Mouse (Mus musculus) hindbrain, embryonic 12.5 days (tissue): Measurements from ENCODE around the gene Git2. TPM values are rescaled to one million over a fixed set of nuclear protein-coding genes. Genes with fewer than 3 reads are reported as not detected.

Experiments used
- ATAC-seq: fragments of 200-750 bp; cut with Nextera tagmentation; 2 replicates; pipeline ENCODE4 v1.8.0; 2017; ENCODE audit warnings: moderate TSS enrichment; ENCODE audit not compliant: low FRiP score
- H3K27ac ChIP-seq: fragments of 300-500 bp; sonication (generic); 2 replicates; pipeline ENCODE4 v1.5.1; 2016; ENCODE audit warnings: mild to moderate bottlenecking
- H3K27me3 ChIP-seq: fragments of 300-500 bp; sonication (generic); 2 replicates; pipeline ENCODE4 v1.6.1; 2016; ENCODE audit warnings: mild to moderate bottlenecking
- H3K36me3 ChIP-seq: fragments of 300-500 bp; sonication (generic); 2 replicates; pipeline ENCODE4 v1.6.1; 2016; ENCODE audit warnings: mild to moderate bottlenecking
- H3K4me1 ChIP-seq: fragments of 300-500 bp; sonication (generic); 2 replicates; pipeline ENCODE4 v1.6.1; 2016
- H3K4me2 ChIP-seq: fragments of 300-500 bp; sonication (generic); replicated peaks from 2 replicates; pipeline ENCODE4 v1.6.1; 2016; ENCODE audit warnings: mild to moderate bottlenecking
- H3K4me3 ChIP-seq: fragments of 300-500 bp; sonication (generic); 2 replicates; pipeline ENCODE4 v1.5.1; 2016; ENCODE audit warnings: mild to moderate bottlenecking
- H3K9ac ChIP-seq: fragments of 300-500 bp; sonication (generic); 2 replicates; pipeline ENCODE4 v1.6.1; 2016; ENCODE audit warnings: mild to moderate bottlenecking, moderate library complexity
- H3K9me3 ChIP-seq: fragments of 300-500 bp; sonication (generic); replicated peaks from 2 replicates; pipeline ENCODE4 v1.6.1; 2016; ENCODE audit warnings: mild to moderate bottlenecking
- WGBS: fragments of 180-500 bp; shearing (Covaris S2); methylation state at CpG from one replicate; pipeline ENCODE4 v1.1.7; 2016; 5-methylcytosine and 5-hydroxymethylcytosine counted together
- polyA plus RNA-seq: library from polyadenylated mRNA; unstranded; fragments of >200 nt; fragmentation: Nextera tagmentation; extraction: Ambion mirVana; gene quantifications from 2 replicates; pipeline ENCODE4 v1.2.1, GENCODE M21; 2016

The Git2 gene
- polyA plus RNA-seq, 1 experiment from 2014 or later, result 47.2 TPM

DNA sequence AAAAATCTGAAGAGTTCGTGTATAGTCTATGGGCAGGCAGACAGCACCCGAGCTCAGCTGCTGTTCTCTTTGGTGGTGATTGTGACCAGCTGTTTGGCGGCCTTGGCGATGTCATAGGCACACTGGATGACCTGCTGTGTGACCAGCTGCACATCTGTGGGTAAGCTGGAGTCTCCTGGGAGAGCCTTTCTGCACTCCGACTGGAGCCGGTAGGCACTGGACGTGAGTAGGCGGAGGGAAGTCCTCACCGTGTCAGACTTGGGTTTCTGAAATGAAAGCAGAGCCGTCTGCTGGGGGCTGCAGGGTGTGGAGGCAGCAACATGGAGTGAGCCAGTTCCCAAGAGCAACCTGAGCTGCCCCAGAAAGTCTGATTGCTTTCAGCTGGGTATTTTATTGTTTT lies 45.2 kb downstream of the Git2 start:
- H3K27ac ChIP-seq, result no peak overlapping the region
- 70% methylated on average over 10 of the region's 10 CpGs for WGBS
- no peak for ATAC-seq
- no peaks in the 10 kb centered on the region for H3K4me1 ChIP-seq
- no peak overlapping the region for H3K4me3 ChIP-seq
- no peaks in the 10 kb centered on the region for H3K27me3 ChIP-seq
- no peak overlapping the region for H3K9ac ChIP-seq
- peaks cover 75% of the 10 kb centered on the region for H3K36me3 ChIP-seq
- H3K4me2 ChIP-seq, result no peak overlapping the region
- H3K9me3 ChIP-seq, result no peaks in the 10 kb centered on the region

DNA sequence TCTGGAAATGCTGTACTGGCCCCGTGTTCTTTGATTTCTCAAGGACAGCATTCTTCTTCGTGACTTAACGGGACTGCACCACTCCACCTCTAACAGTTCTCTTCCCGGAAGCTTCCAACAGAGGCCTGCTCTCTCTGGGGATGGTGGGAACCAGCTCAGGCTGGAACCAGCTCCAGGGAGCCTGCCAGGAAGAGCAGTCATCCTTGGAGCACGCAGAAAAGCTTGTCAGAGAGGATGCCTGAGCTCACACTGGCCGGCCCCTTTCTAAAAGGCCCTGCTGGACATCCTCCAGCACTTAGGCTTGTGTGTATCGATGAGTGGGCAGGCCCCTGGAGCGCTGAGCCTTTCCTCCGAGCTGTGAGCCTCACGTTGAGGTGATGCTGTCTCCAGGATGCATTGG lies 47.2 kb downstream of the Git2 start:
- Histone ChIP-seq H3K4me2 (no peak overlapping the region), H3K4me3 (no peak overlapping the region), H3K27me3 (no peaks in the 10 kb centered on the region), H3K36me3 (peaks cover 72% of the 10 kb centered on the region), H3K9ac (no peak overlapping the region), H3K4me1 (no peaks in the 10 kb centered on the region), H3K27ac (no peak overlapping the region), H3K9me3 (no peaks in the 10 kb centered on the region)
- 86% methylated on average over 10 of the region's 10 CpGs for WGBS
- ATAC-seq, result no peak

DNA sequence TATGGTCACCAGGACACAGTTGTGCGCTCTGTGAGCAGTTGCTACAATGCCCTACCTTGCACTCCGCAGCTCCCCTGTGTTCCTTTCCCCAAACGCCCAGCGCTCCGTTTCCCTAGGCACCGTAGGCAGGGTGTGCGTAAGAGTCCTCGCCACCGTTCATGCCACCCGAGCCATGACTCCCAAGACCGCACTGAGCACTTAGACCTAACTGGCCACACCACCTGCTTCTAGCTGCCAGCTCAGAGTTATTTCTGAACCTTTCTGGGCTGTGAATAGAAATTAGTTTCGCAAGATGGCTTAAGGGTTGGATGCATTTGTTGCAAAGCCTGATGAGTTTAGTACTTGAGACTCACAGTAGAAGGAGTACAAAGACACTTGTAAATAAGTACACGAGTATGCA lies 52.5 kb downstream of the Git2 start:
- H3K36me3 ChIP-seq, result peaks cover 72% of the 10 kb centered on the region
- WGBS, result 94% methylated on average over 13 of the region's 13 CpGs

DNA sequence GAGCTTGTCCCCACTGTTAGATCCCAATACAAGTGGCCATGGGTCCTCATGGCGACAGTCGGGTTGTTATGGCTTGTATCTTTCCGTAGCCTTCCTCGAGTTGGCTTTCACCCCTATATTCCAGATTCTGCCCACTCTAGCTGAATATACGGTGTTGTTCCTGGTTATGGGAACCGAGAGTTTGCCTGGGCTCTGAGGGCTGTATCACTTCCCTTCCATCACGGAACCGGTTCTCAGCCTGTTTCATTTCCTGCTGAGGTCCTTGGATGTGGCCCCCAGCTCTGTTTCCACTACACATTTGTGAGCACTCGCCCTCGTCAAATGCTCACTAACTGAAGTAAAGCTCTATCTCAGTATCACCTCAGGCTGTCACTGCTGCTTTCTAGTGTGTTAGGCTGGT lies 53.3 kb downstream of the Git2 start:
- H3K4me3 ChIP-seq, result no peak overlapping the region
- WGBS, result 95% methylated on average over 10 of the region's 10 CpGs

More for the DNA sequence above, 52.5 kb downstream of the Git2 start:
- no peak overlapping the region for H3K9ac ChIP-seq
- no peak for ATAC-seq
- no peak overlapping the region for H3K4me3 ChIP-seq
- no peak overlapping the region for H3K4me2 ChIP-seq
- no peaks in the 10 kb centered on the region for H3K27me3 ChIP-seq
- no peaks in the 10 kb centered on the region for H3K4me1 ChIP-seq
- no peak overlapping the region for H3K27ac ChIP-seq
- no peaks in the 10 kb centered on the region for H3K9me3 ChIP-seq

DNA sequence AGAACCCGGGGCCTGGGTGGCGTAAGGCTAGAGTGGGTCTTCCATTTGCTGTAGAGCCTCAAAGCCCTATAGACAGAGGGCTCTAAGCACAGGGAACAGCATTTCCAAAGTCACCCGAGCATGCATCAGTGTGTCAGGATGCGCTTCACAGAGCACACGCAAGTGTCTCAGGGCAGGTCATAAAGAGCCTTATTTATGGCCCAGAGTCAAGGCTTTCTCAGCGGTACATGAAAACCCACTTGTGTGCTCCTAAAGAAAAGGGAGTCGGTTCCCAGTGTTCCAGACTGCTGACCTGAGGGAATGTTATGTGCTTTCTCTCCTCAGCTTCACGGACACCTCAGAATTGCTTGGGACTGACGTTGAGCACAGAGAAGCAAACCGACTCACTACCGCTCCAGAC lies 54.5 kb downstream of the Git2 start:
- ATAC-seq, result no peak
- H3K27me3 ChIP-seq, result no peaks in the 10 kb centered on the region
- no peaks in the 10 kb centered on the region for H3K4me1 ChIP-seq
- 91% methylated on average over 11 of the region's 11 CpGs for WGBS
- H3K9ac ChIP-seq, result no peak overlapping the region
- peaks cover 80% of the 10 kb centered on the region for H3K36me3 ChIP-seq
- no peaks in the 10 kb centered on the region for H3K9me3 ChIP-seq
- H3K27ac ChIP-seq, result no peak overlapping the region
- no peak overlapping the region for H3K4me3 ChIP-seq
- H3K4me2 ChIP-seq, result no peak overlapping the region

More for the DNA sequence above, 53.3 kb downstream of the Git2 start:
- peaks cover 72% of the 10 kb centered on the region for H3K36me3 ChIP-seq
- ATAC-seq, result no peak
- no peaks in the 10 kb centered on the region for H3K27me3 ChIP-seq
- no peaks in the 10 kb centered on the region for H3K9me3 ChIP-seq
- no peak overlapping the region for H3K9ac ChIP-seq
- H3K27ac ChIP-seq, result no peak overlapping the region
- no peak overlapping the region for H3K4me2 ChIP-seq
- no peaks in the 10 kb centered on the region for H3K4me1 ChIP-seq

DNA sequence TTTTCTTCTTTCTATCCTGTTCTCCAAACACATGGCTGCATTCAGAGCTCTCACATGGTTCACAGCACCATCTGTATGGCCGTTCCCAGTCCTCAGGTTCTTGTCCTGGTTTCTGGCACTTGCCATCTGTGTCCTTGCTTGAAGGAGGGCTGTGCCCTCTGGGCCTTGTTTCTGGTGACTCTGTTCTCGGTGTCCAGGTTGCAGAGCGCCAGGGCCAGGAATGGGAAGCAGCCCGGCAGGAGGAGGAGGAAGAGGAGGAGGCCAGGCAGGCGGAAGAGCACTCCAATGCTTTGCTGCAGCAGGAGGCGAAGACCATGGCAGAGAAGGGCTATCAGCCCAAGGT lies 55.4 kb downstream of the Git2 start:
- Histone ChIP-seq H3K4me3 (no peak overlapping the region), H3K27me3 (no peaks in the 10 kb centered on the region), H3K9ac (no peak overlapping the region), H3K9me3 (no peaks in the 10 kb centered on the region), H3K4me1 (no peaks in the 10 kb centered on the region), H3K36me3 (peaks cover 86% of the 10 kb centered on the region), H3K4me2 (no peak overlapping the region), H3K27ac (no peak overlapping the region)
- 92% methylated on average over 6 of the region's 6 CpGs for WGBS
- ATAC-seq, result no peak

DNA sequence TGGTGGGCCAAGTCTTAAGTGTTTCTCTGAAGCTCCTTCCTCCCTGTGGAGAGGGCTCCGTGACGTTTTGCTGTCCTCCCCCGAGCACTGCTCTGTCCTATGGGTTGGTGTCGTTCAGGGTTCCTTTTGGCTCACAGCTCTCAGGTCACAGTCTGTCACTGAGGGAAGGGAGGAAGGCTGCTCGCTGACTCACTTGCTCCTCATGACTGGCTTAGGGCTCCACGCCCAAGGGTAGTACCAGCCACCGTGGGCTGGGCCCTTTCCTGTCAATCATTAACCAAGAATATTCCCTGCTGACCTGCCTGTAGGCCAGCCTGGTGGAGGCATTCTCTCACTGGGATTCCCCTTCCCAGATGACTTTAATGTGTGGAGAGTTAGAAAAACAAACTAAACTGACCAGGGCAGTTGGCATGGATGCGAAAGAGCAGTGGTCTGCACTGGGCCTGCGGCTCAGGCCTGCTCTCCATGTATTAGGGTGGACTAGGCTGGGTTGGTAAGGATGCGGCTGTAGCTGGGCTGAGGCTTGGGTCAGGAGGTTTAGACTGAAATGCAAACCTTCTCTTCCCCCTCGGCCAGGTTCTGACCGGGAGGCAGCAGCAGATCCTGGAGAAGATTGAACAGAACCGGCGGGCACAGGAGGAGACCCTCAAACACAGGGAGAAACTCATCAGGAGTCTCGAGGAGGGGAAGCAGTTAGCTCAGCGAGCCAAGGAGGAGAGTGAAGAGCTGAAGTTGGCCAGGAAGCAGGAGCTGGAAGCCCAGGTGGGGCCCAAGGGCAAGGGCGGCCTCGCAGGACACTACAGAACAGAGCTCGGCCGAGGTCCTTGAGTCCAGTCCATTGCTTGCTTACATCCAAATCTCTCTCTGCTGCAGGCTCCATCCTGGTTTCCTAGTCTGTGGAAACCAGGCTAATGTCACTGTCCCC lies 56.1 kb downstream of the Git2 start:
- no peak overlapping the region for H3K27ac ChIP-seq
- H3K9me3 ChIP-seq, result no peaks in the 10 kb centered on the region
- no peaks in the 10 kb centered on the region for H3K4me1 ChIP-seq
- H3K27me3 ChIP-seq, result no peaks in the 10 kb centered on the region
- ATAC-seq, result no peak
- WGBS, result 91% methylated on average over 20 of the region's 20 CpGs
- H3K9ac ChIP-seq, result no peak overlapping the region
- no peak overlapping the region for H3K4me2 ChIP-seq
- no peak overlapping the region for H3K4me3 ChIP-seq
- H3K36me3 ChIP-seq, result peaks cover 90% of the 10 kb centered on the region

DNA sequence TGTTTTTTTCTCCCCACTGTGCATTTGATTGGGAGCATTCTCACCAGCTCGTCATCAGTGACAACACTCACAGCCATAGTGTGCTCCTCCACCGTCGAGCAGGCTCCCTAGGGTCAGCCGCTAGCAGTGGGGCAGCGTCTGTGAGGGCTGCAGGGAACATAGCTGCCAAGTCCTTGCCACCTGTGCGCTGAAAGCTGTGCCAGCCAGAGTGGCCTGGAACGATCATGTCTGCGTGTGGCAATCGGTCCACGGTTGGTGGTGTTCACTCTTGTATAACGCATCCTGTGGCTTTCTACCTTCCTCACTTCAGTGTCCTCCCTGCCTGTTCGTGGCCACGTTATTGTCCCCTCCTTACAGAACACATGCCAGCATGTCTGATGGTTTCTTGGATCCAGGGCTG lies 56.8 kb downstream of the Git2 start:
- Histone ChIP-seq H3K27ac (no peak overlapping the region), H3K27me3 (no peaks in the 10 kb centered on the region), H3K9me3 (no peaks in the 10 kb centered on the region), H3K4me3 (no peak overlapping the region), H3K4me2 (no peak overlapping the region), H3K4me1 (no peaks in the 10 kb centered on the region), H3K36me3 (peaks cover 93% of the 10 kb centered on the region), H3K9ac (no peak overlapping the region)
- no peak for ATAC-seq
- 88% methylated on average over 13 of the region's 13 CpGs for WGBS

DNA sequence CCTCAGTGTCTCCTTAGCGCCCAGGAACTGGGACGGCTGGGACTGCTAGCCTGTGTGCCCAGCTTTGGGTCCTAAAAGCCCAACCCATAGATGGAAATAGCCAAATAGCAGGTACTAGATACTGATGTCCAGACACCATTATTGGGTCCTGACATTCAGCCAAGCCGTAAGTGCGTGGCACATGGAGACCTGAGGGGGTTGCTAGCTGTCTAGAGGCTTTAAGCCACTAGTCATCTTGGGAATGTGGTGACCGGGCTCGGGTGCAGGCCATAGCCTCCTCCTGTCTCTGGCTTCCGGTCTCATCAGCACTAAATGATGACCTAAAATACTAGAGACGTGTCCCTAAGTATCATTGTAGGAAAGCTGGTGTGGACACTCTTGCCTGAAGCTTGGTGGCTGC lies 57.4 kb downstream of the Git2 start:
- Histone ChIP-seq H3K4me3 (no peak overlapping the region), H3K4me2 (no peak overlapping the region), H3K36me3 (peaks cover 99% of the 10 kb centered on the region), H3K9ac (no peak overlapping the region), H3K27ac (no peak overlapping the region), H3K4me1 (no peaks in the 10 kb centered on the region), H3K27me3 (no peaks in the 10 kb centered on the region), H3K9me3 (no peaks in the 10 kb centered on the region)
- no peak for ATAC-seq
- WGBS, result 94% methylated on average over 8 of the region's 8 CpGs

DNA sequence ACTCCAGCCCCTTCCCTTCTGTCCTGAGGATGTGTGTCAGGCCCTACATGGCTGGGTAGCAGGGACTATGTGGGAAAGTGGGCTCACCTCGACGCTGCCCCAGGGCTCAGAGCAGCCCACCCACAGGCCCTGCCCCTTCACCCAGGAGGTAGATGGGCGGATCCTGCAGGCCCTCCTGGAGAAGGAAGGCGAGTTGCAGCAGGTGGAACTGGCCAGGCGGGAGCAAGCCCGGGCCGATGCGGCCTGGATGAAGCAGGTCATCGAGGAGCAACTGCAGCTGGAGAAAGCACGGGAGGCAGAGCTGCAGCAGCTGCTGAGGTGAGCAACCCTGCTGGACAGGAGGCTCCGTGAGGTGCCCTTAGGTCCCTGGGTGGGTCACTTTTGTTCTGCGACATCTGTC lies 58.0 kb downstream of the Git2 start:
- no peaks in the 10 kb centered on the region for H3K4me1 ChIP-seq
- no peak for ATAC-seq
- H3K36me3 ChIP-seq, result peaks cover 98% of the 10 kb centered on the region
- no peak overlapping the region for H3K4me3 ChIP-seq
- H3K4me2 ChIP-seq, result no peak overlapping the region
- no peak overlapping the region for H3K9ac ChIP-seq
- H3K27me3 ChIP-seq, result no peaks in the 10 kb centered on the region
- 89% methylated on average over 12 of the region's 12 CpGs for WGBS
- H3K27ac ChIP-seq, result no peak overlapping the region
- H3K9me3 ChIP-seq, result no peaks in the 10 kb centered on the region

DNA sequence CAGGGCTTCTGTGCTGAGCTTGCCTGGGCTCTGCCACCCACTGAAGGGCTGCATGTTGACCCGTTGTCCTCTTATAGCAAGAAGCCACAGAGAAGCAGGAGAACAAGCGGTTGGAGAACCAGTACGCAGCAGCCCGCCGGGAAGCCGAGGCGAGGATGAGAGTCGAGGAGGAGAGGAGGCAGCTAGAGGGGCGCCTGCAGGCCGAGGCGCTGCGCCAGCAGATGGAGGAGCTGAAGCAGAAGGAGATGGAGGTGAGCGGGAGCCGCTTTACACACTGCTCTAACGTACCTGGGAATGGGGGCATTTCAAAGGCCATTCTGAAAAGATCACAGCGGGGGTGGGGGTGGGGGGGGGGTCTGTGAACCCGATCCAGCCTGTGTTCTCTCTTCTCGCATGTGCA lies 60.8 kb downstream of the Git2 start:
- Histone ChIP-seq H3K27me3 (no peaks in the 10 kb centered on the region), H3K9me3 (no peaks in the 10 kb centered on the region), H3K4me3 (no peak overlapping the region), H3K36me3 (peaks cover 97% of the 10 kb centered on the region), H3K4me2 (no peak overlapping the region), H3K27ac (no peak overlapping the region), H3K9ac (no peak overlapping the region), H3K4me1 (no peaks in the 10 kb centered on the region)
- no peak for ATAC-seq
- WGBS, result 92% methylated on average over 18 of the region's 18 CpGs

DNA sequence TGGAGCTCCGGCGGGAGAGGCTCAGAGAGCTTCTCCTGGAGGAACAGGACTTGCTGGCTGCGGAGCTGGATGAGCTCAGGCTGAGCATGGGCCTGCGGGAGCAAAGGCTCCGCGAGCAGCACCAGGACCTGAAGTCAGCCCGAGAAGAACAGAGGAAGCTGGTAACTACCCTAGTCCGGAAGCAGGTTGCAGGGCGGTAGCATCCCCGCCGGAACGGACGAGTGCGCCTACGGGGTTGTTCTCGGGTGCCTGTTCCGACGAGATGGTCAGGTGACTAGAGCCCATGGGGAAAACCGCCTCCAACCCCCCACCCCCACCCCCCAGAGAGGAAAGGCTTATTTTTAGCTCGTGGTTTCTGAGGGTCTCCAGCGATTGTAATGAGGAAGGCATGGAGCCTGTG lies 66.0 kb downstream of the Git2 start:
- Histone ChIP-seq H3K9me3 (no peaks in the 10 kb centered on the region), H3K4me2 (no peak overlapping the region), H3K36me3 (peaks cover 51% of the 10 kb centered on the region), H3K9ac (no peak overlapping the region), H3K27ac (no peak overlapping the region), H3K4me1 (peaks cover 9% of the 10 kb centered on the region), H3K4me3 (no peak overlapping the region), H3K27me3 (no peaks in the 10 kb centered on the region)
- WGBS, result 96% methylated on average over 21 of the region's 21 CpGs
- no peak for ATAC-seq

DNA sequence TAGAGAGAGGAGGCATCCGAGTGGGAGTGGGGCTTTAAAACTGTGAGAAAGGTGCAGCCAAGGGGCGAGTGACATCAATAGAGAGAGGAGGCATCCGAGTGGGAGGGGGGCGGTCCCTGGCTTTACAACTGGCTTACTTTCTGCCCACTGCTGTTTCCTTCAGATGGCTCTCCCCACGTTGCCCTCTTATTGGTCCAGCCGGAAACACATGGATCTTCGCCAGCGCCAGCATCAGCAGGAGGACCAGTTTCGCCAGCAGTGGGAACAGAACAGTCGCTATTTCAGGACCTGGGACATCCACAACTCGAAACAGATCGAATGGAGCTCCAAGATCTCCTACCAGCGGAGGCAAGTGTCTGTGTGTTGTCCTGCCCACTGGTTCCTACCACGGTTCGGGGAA lies 66.8 kb downstream of the Git2 start:
- Histone ChIP-seq H3K9ac (peak overlapping the region; percentile 82), H3K9me3 (no peaks in the 10 kb centered on the region), H3K4me2 (peak overlapping the region; percentile 65), H3K27me3 (no peaks in the 10 kb centered on the region), H3K4me1 (peaks cover 9% of the 10 kb centered on the region), H3K4me3 (peak overlapping the region; percentile 84), H3K27ac (no peak overlapping the region), H3K36me3 (peaks cover 42% of the 10 kb centered on the region)
- no peak for ATAC-seq
- 48% methylated on average over 15 of the region's 15 CpGs for WGBS
